Mouse (Mus musculus): ENCODE data around the gene Gm28048.
A peak's percentile ranks its signal among the peaks of the same experiment; 100 is the strongest.

GRCm38 (mm10) chr11:22969486-22969885 is 12.4 kb downstream of the Gm28048 start:
- TF ChIP-seq CTCF (IDR thresholded peaks at IDR 0.05; ENCODE audit: low read depth) (peak; percentile 73), EP300 (optimal IDR thresholded peaks at IDR 0.05) (no peak)
